Mouse (Mus musculus) right cerebral cortex, postnatal 4 days (tissue): ENCODE measurements at regions not wholly inside any gene's neighbourhood (a gene's known extent, or its start where the extent isn't known, plus 50 kb on each side); places are given as distances from the start of the nearest gene placed in this dataset.

Source experiments
- DNase-seq: peaks from one replicate; pipeline ENCODE4 v3.0.0-alpha.2; 2022

- DNase-seq: no peak
Observed at GRCm38 (mm10) chr1:13424524-13424923, 2010.6 kb downstream of the A830018L16Rik start.

- DNase-seq: no peak
Observed at GRCm38 (mm10) chr1:13425601-13426327, 2011.9 kb downstream of the A830018L16Rik start.

GRCm38 (mm10) chr1:13426328-13427067, 2012.6 kb downstream of the A830018L16Rik start:
- peak; percentile 38 for DNase-seq

- DNase-seq: no peak
Observed at GRCm38 (mm10) chr1:13427068-13427434, 2013.1 kb downstream of the A830018L16Rik start.

- DNase-seq: no peak
Observed at GRCm38 (mm10) chr1:13427501-13428207, 2013.7 kb downstream of the A830018L16Rik start.

- no peak for DNase-seq
Observed at GRCm38 (mm10) chr1:13437747-13438394, 2024.0 kb downstream of the A830018L16Rik start.

- DNase-seq: no peak
Observed at GRCm38 (mm10) chr1:13442366-13442765, 2028.5 kb downstream of the A830018L16Rik start.

- DNase-seq: no peak
Observed at GRCm38 (mm10) chr1:13454534-13454933, 2040.6 kb downstream of the A830018L16Rik start.

- no peak for DNase-seq
Observed at GRCm38 (mm10) chr1:13455572-13455971, 2041.7 kb downstream of the A830018L16Rik start.

- DNase-seq: no peak
Observed at GRCm38 (mm10) chr1:13464311-13464710, 2050.4 kb downstream of the A830018L16Rik start.

- no peak for DNase-seq
Observed at GRCm38 (mm10) chr1:13467174-13467573, 2053.3 kb downstream of the A830018L16Rik start.

- DNase-seq: no peak
Observed at GRCm38 (mm10) chr1:13467886-13468630, 2054.2 kb downstream of the A830018L16Rik start.

GRCm38 (mm10) chr1:13494727-13495404, 2081.0 kb downstream of the A830018L16Rik start:
- DNase-seq: no peak

GRCm38 (mm10) chr1:13496386-13496785, 2082.5 kb downstream of the A830018L16Rik start:
- DNase-seq: no peak

GRCm38 (mm10) chr1:13500456-13500855, 2086.6 kb downstream of the A830018L16Rik start:
- DNase-seq: peak; percentile 38

- no peak for DNase-seq
Observed at GRCm38 (mm10) chr1:13501938-13502337, 2088.0 kb downstream of the A830018L16Rik start.

- DNase-seq: no peak
Observed at GRCm38 (mm10) chr1:13513761-13514160, 2099.9 kb downstream of the A830018L16Rik start.
